In genomic region chr6:99207226-99207885, GRCm38 (mm10) we compare ENCODE assay signal across 15 mouse cellular contexts.
DNase-seq lines count a peak whose midpoint lies in the region; ATAC-seq and TF ChIP-seq lines count a peak whose summit lies in the region.
"Had no signal": no experiment of that assay in that cellular context is flagged by ENCODE, and none has a peak within 500 bp of the region (broad histone marks: within the 10 kb centered on the region; RNA-seq: fewer than 3 reads in every experiment).

No protein-coding gene starts in this region.

- ATAC-seq in lung, embryonic 14.5 days (ENCODE audit: insufficient read depth): no peak
- ATAC-seq: Patski had no signal

- TF ChIP-seq CTCF in lung, embryonic 14.5 days (IDR thresholded peaks at IDR 0.05; ENCODE audit: low read depth): no peak
- TF ChIP-seq CTCF in lung, adult 2 months (IDR thresholded peaks at IDR 0.05; ENCODE audit: insufficient read depth, low read length): no peak

- no peaks in the 10 kb centered on the region for H3K27me3 ChIP-seq in heart, embryonic 10.5 days (ENCODE audit: insufficient read depth, poor library complexity, severe bottlenecking)
- H3K27me3 ChIP-seq in lung, embryonic 14.5 days (ENCODE audit: insufficient read depth, low read length): no peaks in the 10 kb centered on the region
- H3K27me3 ChIP-seq: hindbrain, embryonic 15.5 days; megakaryocyte, embryonic 14.5 days; Patski had no signal

- 37% methylated on average over 6 of the region's 6 CpGs for WGBS in heart, embryonic 10.5 days
- 44% methylated on average over 6 of the region's 6 CpGs for WGBS in lung, embryonic 14.5 days
- WGBS in lung, adult 2 months: 63% methylated on average over 6 of the region's 6 CpGs

- DNase-seq in heart, embryonic 10.5 days (ENCODE audit: low spot score): no peak
- DNase-seq in heart, postnatal 36 days: no peak
- peak; percentile 21 for DNase-seq in lung, embryonic 14.5 days
- no peak for DNase-seq in lung, adult 2 months
- DNase-seq in embryo, embryonic 11 days: peak; percentile 46
- DNase-seq in mesoderm, embryonic 11.5 days (ENCODE audit: low read depth, low spot score): peak; percentile 64
- DNase-seq in adrenal gland, postnatal 25 days: no peak
- DNase-seq in gastrocnemius, postnatal 4 days (ENCODE audit: low spot score in 2 of 2): no peak
- DNase-seq: adrenal gland, adult 8-10 months; cerebellum, adult 18-20 months; kidney, postnatal 14 days had no signal

- H3K9ac ChIP-seq in lung, embryonic 14.5 days: no peak overlapping the region
- H3K9ac ChIP-seq: hindbrain, embryonic 15.5 days; liver, embryonic 14.5 days had no signal

- no peak for TF ChIP-seq POLR2A in lung, adult 2 months (IDR thresholded peaks at IDR 0.05; ENCODE audit: borderline replicate concordance, extremely low read depth, low read depth, low read length)

- H3K4me3 ChIP-seq in heart, embryonic 10.5 days: peak overlapping the region; percentile 30
- no peak overlapping the region for H3K4me3 ChIP-seq in lung, embryonic 14.5 days (ENCODE audit: low read depth, low read length)
- no peak overlapping the region for H3K4me3 ChIP-seq in lung, adult 2 months (replicated peaks; ENCODE audit: extremely low read depth, low read depth, low read length)
- H3K4me3 ChIP-seq: hindbrain, embryonic 15.5 days; megakaryocyte, embryonic 14.5 days had no signal

- peak overlapping the region; percentile 93 for H3K27ac ChIP-seq in heart, embryonic 10.5 days
- H3K27ac ChIP-seq in lung, embryonic 14.5 days (ENCODE audit: low read depth): no peak overlapping the region
- H3K27ac ChIP-seq: hindbrain, embryonic 15.5 days; liver, embryonic 14.5 days had no signal

- no peak overlapping the region for H3K4me2 ChIP-seq in lung, embryonic 14.5 days
- H3K4me2 ChIP-seq: hindbrain, embryonic 15.5 days had no signal

- no peaks in the 10 kb centered on the region for H3K9me3 ChIP-seq in heart, embryonic 10.5 days
- no peaks in the 10 kb centered on the region for H3K9me3 ChIP-seq in lung, embryonic 14.5 days (ENCODE audit: low read depth, low read length)
- H3K9me3 ChIP-seq: hindbrain, embryonic 15.5 days; megakaryocyte, embryonic 14.5 days had no signal

- intact Hi-C loops in heart, postnatal 36 days (cut with DNase I): no loop called here

- peaks cover 9% of the 10 kb centered on the region; the same call in 1 of the 2 replicates for H3K36me3 ChIP-seq in heart, embryonic 10.5 days
- no peaks in the 10 kb centered on the region for H3K36me3 ChIP-seq in lung, embryonic 14.5 days (ENCODE audit: insufficient read depth)
- H3K36me3 ChIP-seq: hindbrain, embryonic 15.5 days had no signal

- H3K4me1 ChIP-seq in heart, embryonic 10.5 days: peaks cover 58% of the 10 kb centered on the region
- peaks cover 41% of the 10 kb centered on the region for H3K4me1 ChIP-seq in lung, embryonic 14.5 days (ENCODE audit: insufficient read depth)
- H3K4me1 ChIP-seq in lung, adult 2 months (ENCODE audit: control insufficient read depth, insufficient read depth, low read length): peaks cover 4% of the 10 kb centered on the region

Comparison
In these comparisons a context has a peak if more than half of its experiments do, and no peak if none do; other contexts are left out.
1. DNase-seq: peak in lung, embryonic 14.5 days (single experiment), embryo, embryonic 11 days (single experiment) and mesoderm, embryonic 11.5 days (single experiment); none in heart, embryonic 10.5 days (single experiment), heart, postnatal 36 days (0 of 2), lung, adult 2 months (single experiment), adrenal gland, postnatal 25 days (single experiment) and gastrocnemius, postnatal 4 days (0 of 2).